In the genomic region with DNA sequence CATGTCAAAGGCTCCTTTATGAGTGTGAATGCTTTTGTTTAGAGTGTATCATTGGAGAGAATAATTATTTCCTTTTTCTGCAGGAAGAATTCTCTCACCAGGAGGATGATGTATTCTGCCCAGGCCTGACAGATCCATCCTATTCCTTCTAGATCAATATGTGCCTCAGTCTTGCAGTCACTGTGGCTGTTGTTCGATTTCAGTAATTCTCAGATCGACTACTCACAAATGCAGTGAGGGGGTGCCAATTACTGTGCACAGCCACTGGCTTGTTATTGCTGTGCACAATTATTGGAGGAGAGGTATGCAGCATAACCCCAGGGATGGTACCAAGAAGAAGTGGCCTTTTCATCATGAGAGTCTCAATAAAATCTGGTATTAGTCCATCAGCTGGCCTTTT, we compare ENCODE assay signal across 14 mouse cellular contexts.
DNase-seq lines count a peak whose midpoint lies in the region; ATAC-seq lines count a peak whose summit lies in the region.
"Had no signal": no experiment of that assay in that cellular context is flagged by ENCODE, and none has a peak within 500 bp of the region (broad histone marks: within the 10 kb centered on the region; RNA-seq: fewer than 3 reads in every experiment).

No protein-coding gene starts in this region.

- no peak overlapping the region for H3K9ac ChIP-seq in hindbrain, embryonic 11.5 days (ENCODE audit: low read depth, low read length)
- H3K9ac ChIP-seq in forebrain, embryonic 12.5 days: no peak overlapping the region
- H3K9ac ChIP-seq in limb, embryonic 11.5 days (ENCODE audit: low read length): no peak overlapping the region
- H3K9ac ChIP-seq in neural tube, embryonic 15.5 days (replicated peaks): no peak overlapping the region

- 71% methylated on average over 2 of the region's 2 CpGs for WGBS in hindbrain, embryonic 11.5 days
- WGBS in hindbrain, embryonic 10.5 days: 71% methylated on average over 2 of the region's 2 CpGs
- WGBS in forebrain, embryonic 12.5 days: 50% methylated on average over 2 of the region's 2 CpGs
- WGBS in limb, embryonic 11.5 days: 57% methylated on average over 2 of the region's 2 CpGs
- WGBS in neural tube, embryonic 15.5 days: 45% methylated on average over 2 of the region's 2 CpGs

- H3K9me3 ChIP-seq in hindbrain, embryonic 11.5 days (ENCODE audit: control insufficient read depth, low read length): no peaks in the 10 kb centered on the region
- H3K9me3 ChIP-seq in hindbrain, embryonic 10.5 days: no peaks in the 10 kb centered on the region
- no peaks in the 10 kb centered on the region for H3K9me3 ChIP-seq in forebrain, embryonic 12.5 days
- no peaks in the 10 kb centered on the region for H3K9me3 ChIP-seq in limb, embryonic 11.5 days (ENCODE audit: control insufficient read depth, low read length)
- no peaks in the 10 kb centered on the region for H3K9me3 ChIP-seq in neural tube, embryonic 15.5 days (replicated peaks)

- no peak overlapping the region for H3K4me3 ChIP-seq in hindbrain, embryonic 11.5 days (ENCODE audit: low read depth, low read length)
- no peak overlapping the region for H3K4me3 ChIP-seq in hindbrain, embryonic 10.5 days
- no peak overlapping the region for H3K4me3 ChIP-seq in forebrain, embryonic 12.5 days (replicated peaks)
- H3K4me3 ChIP-seq in limb, embryonic 11.5 days (ENCODE audit: low read depth, low read length): no peak overlapping the region
- H3K4me3 ChIP-seq in neural tube, embryonic 15.5 days (replicated peaks): no peak overlapping the region
- H3K4me3 ChIP-seq: gastrocnemius, adult 2 months had no signal

- H3K27ac ChIP-seq in hindbrain, embryonic 11.5 days (ENCODE audit: low read depth, low read length): 0 out of 2 replicates have a peak overlapping the region, but pooled peaks have one; percentile 24
- H3K27ac ChIP-seq in hindbrain, embryonic 10.5 days: no peak overlapping the region
- H3K27ac ChIP-seq in forebrain, embryonic 12.5 days: peak overlapping the region; percentile 47; the same call in 1 of the 2 replicates
- H3K27ac ChIP-seq in limb, embryonic 11.5 days (replicated peaks; ENCODE audit: low read depth, low read length): 0 out of 2 replicates have a peak overlapping the region, but pooled peaks have one; percentile 1
- 0 out of 2 replicates have a peak overlapping the region, but pooled peaks have one; percentile 15 for H3K27ac ChIP-seq in neural tube, embryonic 15.5 days (replicated peaks)
- H3K27ac ChIP-seq: gastrocnemius, adult 2 months had no signal

- no peak overlapping the region for H3K4me2 ChIP-seq in hindbrain, embryonic 11.5 days (replicated peaks; ENCODE audit: low read depth, low read length)
- no peak overlapping the region for H3K4me2 ChIP-seq in forebrain, embryonic 12.5 days
- no peak overlapping the region for H3K4me2 ChIP-seq in limb, embryonic 11.5 days (ENCODE audit: low read depth, severe bottlenecking)
- H3K4me2 ChIP-seq in neural tube, embryonic 15.5 days: no peak overlapping the region
- H3K4me2 ChIP-seq: heart, embryonic 11.5 days had no signal

- H3K36me3 ChIP-seq in hindbrain, embryonic 11.5 days (ENCODE audit: control insufficient read depth, insufficient read depth, low read length): no peaks in the 10 kb centered on the region
- H3K36me3 ChIP-seq in hindbrain, embryonic 10.5 days: no peaks in the 10 kb centered on the region
- no peaks in the 10 kb centered on the region for H3K36me3 ChIP-seq in forebrain, embryonic 12.5 days (replicated peaks)
- H3K36me3 ChIP-seq in limb, embryonic 11.5 days (ENCODE audit: control insufficient read depth, insufficient read depth, low read length): no peaks in the 10 kb centered on the region
- no peaks in the 10 kb centered on the region for H3K36me3 ChIP-seq in neural tube, embryonic 15.5 days

- H3K27me3 ChIP-seq in hindbrain, embryonic 11.5 days (ENCODE audit: control insufficient read depth, insufficient read depth, low read length): no peaks in the 10 kb centered on the region
- no peaks in the 10 kb centered on the region for H3K27me3 ChIP-seq in hindbrain, embryonic 10.5 days (ENCODE audit: insufficient read depth, poor library complexity, severe bottlenecking)
- H3K27me3 ChIP-seq in forebrain, embryonic 12.5 days: no peaks in the 10 kb centered on the region
- H3K27me3 ChIP-seq in limb, embryonic 11.5 days (ENCODE audit: control insufficient read depth, insufficient read depth, low read length): no peaks in the 10 kb centered on the region
- no peaks in the 10 kb centered on the region for H3K27me3 ChIP-seq in neural tube, embryonic 15.5 days (replicated peaks)

- peak; percentile 13 for DNase-seq in hindbrain, embryonic 11.5 days (ENCODE audit: low spot score)
- no peak for DNase-seq in hindbrain, embryonic 10.5 days (ENCODE audit: low spot score)
- peak; percentile 24 for DNase-seq in limb, embryonic 11.5 days (ENCODE audit: low spot score)
- DNase-seq in gastrocnemius, postnatal 25 days: no peak
- DNase-seq in kidney, postnatal 36 days: no peak
- no peak for DNase-seq in right cerebral cortex, postnatal 14 days
- DNase-seq: cerebellum, adult 8-10 months; gastrocnemius, adult 2 months; kidney, postnatal 14 days; lung, adult 2 months; thymus, adult 18-20 months had no signal

- no peaks in the 10 kb centered on the region for H3K4me1 ChIP-seq in hindbrain, embryonic 11.5 days (replicated peaks; ENCODE audit: control insufficient read depth, insufficient read depth, low read length)
- no peaks in the 10 kb centered on the region for H3K4me1 ChIP-seq in hindbrain, embryonic 10.5 days (replicated peaks)
- 0 out of 2 replicates have a peak, but pooled peaks cover 6% of the 10 kb centered on the region for H3K4me1 ChIP-seq in forebrain, embryonic 12.5 days
- 0 out of 2 replicates have a peak, but pooled peaks cover 5% of the 10 kb centered on the region for H3K4me1 ChIP-seq in limb, embryonic 11.5 days (ENCODE audit: control insufficient read depth, insufficient read depth, low read length)
- peaks cover 5% of the 10 kb centered on the region for H3K4me1 ChIP-seq in neural tube, embryonic 15.5 days

- peak; percentile 53 for ATAC-seq in hindbrain, embryonic 11.5 days (ENCODE audit: low FRiP score)
- ATAC-seq in forebrain, embryonic 12.5 days (ENCODE audit: low FRiP score): peak; percentile 70
- ATAC-seq in limb, embryonic 11.5 days (ENCODE audit: insufficient number of reproducible peaks, low FRiP score, low TSS enrichment, low read depth): no peak; the same call in 1 of the 2 replicates
- ATAC-seq in neural tube, embryonic 15.5 days (ENCODE audit: low FRiP score): no peak

Comparison
In these comparisons a context has a peak if more than half of its experiments do, and no peak if none do; other contexts are left out.
1. DNase-seq: peak in hindbrain, embryonic 11.5 days (single experiment) and limb, embryonic 11.5 days (single experiment); none in hindbrain, embryonic 10.5 days (single experiment), gastrocnemius, postnatal 25 days (single experiment), kidney, postnatal 36 days (0 of 2) and right cerebral cortex, postnatal 14 days (single experiment).
2. ATAC-seq: peak in hindbrain, embryonic 11.5 days (single experiment) and forebrain, embryonic 12.5 days (single experiment); none in limb, embryonic 11.5 days (single experiment) and neural tube, embryonic 15.5 days (single experiment).